Comparison of ENCODE assay signal across 10 mouse cellular contexts in genomic region chr1:134764831-134765458, GRCm38 (mm10).
A peak's percentile ranks its signal among the peaks of the same experiment; 100 is the strongest.
DNase-seq lines count a peak whose midpoint lies in the region; ATAC-seq lines count a peak whose summit lies in the region.
"Had no signal": no experiment of that assay in that cellular context is flagged by ENCODE, and none has a peak within 500 bp of the region (broad histone marks: within the 10 kb centered on the region; RNA-seq: fewer than 3 reads in every experiment).

No protein-coding gene starts in this region.

- no peak for DNase-seq in heart, postnatal 10 days
- no peak for DNase-seq in lung, postnatal 25 days (ENCODE audit: low spot score)
- DNase-seq in thymus, postnatal 36 days, result no peak
- DNase-seq in adrenal gland, postnatal 14 days, result no peak

- no peak overlapping the region for H3K4me2 ChIP-seq in heart, embryonic 15.5 days
- no peak overlapping the region for H3K4me2 ChIP-seq in lung, embryonic 15.5 days
- H3K4me2 ChIP-seq in hindbrain, embryonic 12.5 days (replicated peaks), result no peak overlapping the region
- no peak overlapping the region for H3K4me2 ChIP-seq in neural tube, embryonic 15.5 days

- no peak overlapping the region for H3K9ac ChIP-seq in heart, embryonic 15.5 days
- H3K9ac ChIP-seq in lung, embryonic 15.5 days, result no peak overlapping the region
- H3K9ac ChIP-seq in hindbrain, embryonic 12.5 days, result no peak overlapping the region
- H3K9ac ChIP-seq in neural tube, embryonic 15.5 days (replicated peaks), result no peak overlapping the region

- peak overlapping the region; percentile 43 for H3K27ac ChIP-seq in heart, embryonic 15.5 days
- H3K27ac ChIP-seq in lung, embryonic 15.5 days, result peak overlapping the region; percentile 75
- peak overlapping the region; percentile 64 for H3K27ac ChIP-seq in hindbrain, embryonic 12.5 days
- peak overlapping the region; percentile 63 for H3K27ac ChIP-seq in neural tube, embryonic 15.5 days (replicated peaks)

- no peaks in the 10 kb centered on the region for H3K9me3 ChIP-seq in heart, embryonic 15.5 days (replicated peaks)
- H3K9me3 ChIP-seq in lung, embryonic 15.5 days, result no peaks in the 10 kb centered on the region
- H3K9me3 ChIP-seq in hindbrain, embryonic 12.5 days (replicated peaks), result no peaks in the 10 kb centered on the region
- no peaks in the 10 kb centered on the region for H3K9me3 ChIP-seq in neural tube, embryonic 15.5 days (replicated peaks)
- H3K9me3 ChIP-seq: megakaryocyte, embryonic 14.5 days had no signal

- H3K36me3 ChIP-seq in heart, embryonic 15.5 days, result peaks cover 47% of the 10 kb centered on the region
- peaks cover 15% of the 10 kb centered on the region for H3K36me3 ChIP-seq in lung, embryonic 15.5 days
- 0 out of 2 replicates have a peak, but pooled peaks cover 4% of the 10 kb centered on the region for H3K36me3 ChIP-seq in hindbrain, embryonic 12.5 days
- H3K36me3 ChIP-seq in neural tube, embryonic 15.5 days, result peaks cover 10% of the 10 kb centered on the region

- H3K27me3 ChIP-seq in heart, embryonic 15.5 days, result no peaks in the 10 kb centered on the region
- no peaks in the 10 kb centered on the region for H3K27me3 ChIP-seq in lung, embryonic 15.5 days
- H3K27me3 ChIP-seq in hindbrain, embryonic 12.5 days, result no peaks in the 10 kb centered on the region
- no peaks in the 10 kb centered on the region for H3K27me3 ChIP-seq in neural tube, embryonic 15.5 days (replicated peaks)
- H3K27me3 ChIP-seq: CH12.LX; megakaryocyte, embryonic 14.5 days had no signal

- no peak overlapping the region for H3K4me3 ChIP-seq in heart, embryonic 15.5 days
- no peak overlapping the region for H3K4me3 ChIP-seq in lung, embryonic 15.5 days
- no peak overlapping the region for H3K4me3 ChIP-seq in hindbrain, embryonic 12.5 days
- no peak overlapping the region for H3K4me3 ChIP-seq in neural tube, embryonic 15.5 days (replicated peaks)
- H3K4me3 ChIP-seq: megakaryocyte, embryonic 14.5 days had no signal

- WGBS in heart, embryonic 15.5 days, result 61% methylated on average over 7 of the region's 7 CpGs
- WGBS in lung, embryonic 15.5 days, result 35% methylated on average over 7 of the region's 7 CpGs
- 52% methylated on average over 7 of the region's 7 CpGs for WGBS in hindbrain, embryonic 12.5 days
- WGBS in neural tube, embryonic 15.5 days, result 36% methylated on average over 7 of the region's 7 CpGs

- peaks cover 10% of the 10 kb centered on the region; the same call in 1 of the 2 replicates for H3K4me1 ChIP-seq in heart, embryonic 15.5 days (replicated peaks)
- peaks cover 18% of the 10 kb centered on the region for H3K4me1 ChIP-seq in lung, embryonic 15.5 days
- peaks cover 5% of the 10 kb centered on the region; the same call in 1 of the 2 replicates for H3K4me1 ChIP-seq in hindbrain, embryonic 12.5 days
- peaks cover 12% of the 10 kb centered on the region for H3K4me1 ChIP-seq in neural tube, embryonic 15.5 days

- 0 out of 2 replicates have a peak, but pooled peaks have one; percentile 53 for ATAC-seq in heart, embryonic 15.5 days (replicated peaks; ENCODE audit: insufficient number of reproducible peaks, insufficient read depth, low FRiP score, low read depth)
- ATAC-seq in lung, embryonic 15.5 days (ENCODE audit: borderline replicate concordance, extremely low read depth, low FRiP score, low TSS enrichment), result peak; percentile 60; the same call in 1 of the 2 replicates
- ATAC-seq in hindbrain, embryonic 12.5 days (ENCODE audit: low FRiP score), result no peak
- peak; percentile 17; the same call in 1 of the 2 replicates for ATAC-seq in neural tube, embryonic 15.5 days (ENCODE audit: low FRiP score)

- intact Hi-C loops in heart, postnatal 10 days (cut with DNase I), result no loop called here
